21 mouse cellular contexts compared by ENCODE assay signal in genomic region chr3:106174971-106175370, GRCm38 (mm10). TPM values are rescaled to one million over a fixed set of nuclear protein-coding genes. Genes with fewer than 3 reads are reported as not detected.
DNase-seq lines count a peak whose midpoint lies in the region; TF ChIP-seq lines count a peak whose summit lies in the region.
"Not testable (repeated sequence)": the region's sequence is repeated elsewhere in the genome, so short reads cannot be mapped to it uniquely, and the experiment has no call there.
"Had no signal": no experiment of that assay in that cellular context is flagged by ENCODE, and none has a peak within 500 bp of the region (broad histone marks: within the 10 kb centered on the region; RNA-seq: fewer than 3 reads in every experiment).

No protein-coding gene starts in this region.

- H3K4me3 ChIP-seq in CH12.LX (replicated peaks in 1 of 3; ENCODE audit: low read depth in 2 of 3, low read length in 2 of 3, poor library complexity in 1 of 3), result not testable (repeated sequence)

- H3K4me2 ChIP-seq in CH12.LX (ENCODE audit: insufficient read depth, low read depth, poor library complexity, severe bottlenecking), result peak overlapping the region; percentile 44; the same call in 1 of the 2 replicates

- H3K9me3 ChIP-seq in CH12.LX (replicated peaks; ENCODE audit: low read length), result not testable (repeated sequence)

- H3K9ac ChIP-seq in CH12.LX (ENCODE audit: insufficient read depth, low read depth), result not testable (repeated sequence)

- DNase-seq in B cell, adult 2 months, result peak; percentile 57 to 66
- DNase-seq in CH12.LX (ENCODE audit: extremely low read depth), result not testable (repeated sequence)
- peak; percentile 20 for DNase-seq in lung, postnatal 25 days (ENCODE audit: low spot score)
- peak; percentile 61 for DNase-seq in splenic B cell, adult 2 months (ENCODE audit: low read depth, low spot score)

- not testable (repeated sequence) for H3K79me2 ChIP-seq in CH12.LX (replicated peaks; ENCODE audit: control insufficient read depth, extremely low read depth, insufficient read depth, poor library complexity, severe bottlenecking)

- H3K4me1 ChIP-seq in CH12.LX (ENCODE audit: control insufficient read depth in 1 of 2, insufficient read depth in 2 of 2), result not testable (repeated sequence)

- not testable (repeated sequence) for H3K27me3 ChIP-seq in CH12.LX (replicated peaks); splenic B cell, adult 2 months (ENCODE audit: control insufficient read depth, insufficient read depth, low read length, poor library complexity, severe bottlenecking)

- dilution Hi-C loops in CH12.LX (cut with MboI; ENCODE audit: extremely low pct_ligation_motif_present, extremely low pct_unique_long_range_greater_than_20kb, low sequenced_read_pairs), result not testable (repeated sequence)

- not testable (repeated sequence) for TF ChIP-seq EP300 in CH12.LX (IDR thresholded peaks at IDR 0.05; ENCODE audit: low read length)

- H3K36me3 ChIP-seq in CH12.LX (replicated peaks in 1 of 2; ENCODE audit: control insufficient read depth in 1 of 2, insufficient read depth in 1 of 2, low read length in 1 of 2); splenic B cell, adult 2 months (ENCODE audit: control insufficient read depth, insufficient read depth, low read length, poor library complexity, severe bottlenecking): not testable (repeated sequence)

- H3K27ac ChIP-seq in CH12.LX (ENCODE audit: insufficient read depth, low read depth), result not testable (repeated sequence)

- TF ChIP-seq POLR2A in CH12.LX (IDR thresholded peaks at IDR 0.05; ENCODE audit: low read depth, low read length), result not testable (repeated sequence)

- TF ChIP-seq CTCF in CH12.LX (conservative IDR thresholded peaks at IDR 0.05 in 1 of 2, IDR thresholded peaks at IDR 0.05 in 1 of 2; ENCODE audit: low read depth in 2 of 2, low read length in 2 of 2), result not testable (repeated sequence)

- in situ Hi-C loops in CH12.LX (cut with MboI; ENCODE audit: low pct_ligation_motif_present, low pct_unique_long_range_greater_than_20kb, low sequenced_read_pairs), result not testable (repeated sequence)

- TF ChIP-seq RAD21 in CH12.LX (IDR thresholded peaks at IDR 0.05; ENCODE audit: low read depth, low read length), result not testable (repeated sequence)

RNA-seq across cellular contexts. Expression of gene Chil3, which starts 7.6 kb away (rescaled TPM):
- not detected in 2 replicates for total RNA-seq in CH12.LX (2012; rRNA removed)
- total RNA-seq in CH12.LX (2014; rRNA removed), result not detected in 2 replicates
- polyA plus RNA-seq in CH12.LX (2012; ENCODE audit: insufficient read length, low read depth), result not detected in 2 replicates
- total RNA-seq: adrenal gland, postnatal 25 days; adrenal gland, postnatal 36 days; ES-E14; G1E; MEL had no signal
- polyA plus RNA-seq: C2C12; CD4-positive, CD25-positive, alpha-beta regulatory T cell, adult 4 months; G1E; Patski had no signal

RNA-seq across cellular contexts. Expression of gene Chil4, which starts 44.3 kb away (rescaled TPM):
- not detected in 2 replicates for total RNA-seq in CH12.LX (2012; rRNA removed)
- total RNA-seq in CH12.LX (2014; rRNA removed), result not detected in 2 replicates
- not detected in 2 replicates for polyA plus RNA-seq in CH12.LX (2012; ENCODE audit: insufficient read length, low read depth)
- total RNA-seq: adrenal gland, adult 18-20 months; adrenal gland, adult 2 months; adrenal gland, adult 8-10 months; adrenal gland, postnatal 10 days; adrenal gland, postnatal 14 days; adrenal gland, postnatal 25 days; adrenal gland, postnatal 36 days; adrenal gland, postnatal 4 days; ES-E14; MEL had no signal
- polyA plus RNA-seq: activated CD4-positive, CD25-positive, alpha-beta regulatory T cell, adult 4 months; adrenal gland, adult 2 months; brain, embryonic 14.5 days; C2C12; CD4-positive, CD25-positive, alpha-beta regulatory T cell, adult 4 months; cerebellum, adult 2 months; G1E; Patski had no signal
